Mouse (Mus musculus) kidney, adult 8-10 months (tissue): ENCODE measurements around the gene Hmga1.

Source experiments
- DNase-seq, 2 experiments: peaks; one replicate each; pipeline ENCODE4 v3.0.0; 2022

Hmga1 gene

GRCm38 (mm10) chr17:27556315-27557011 is at the start of gene Hmga1:
Gene Hmga1 (plus strand): TSS chr17:27556497.
- peak; percentile 67 to 79 for DNase-seq

- DNase-seq = no peak
Observed at GRCm38 (mm10) chr17:27506871-27507590, 49.3 kb upstream of the Hmga1 start.

- no peak for DNase-seq
Observed at GRCm38 (mm10) chr17:27507591-27507945, 48.7 kb upstream of the Hmga1 start.

GRCm38 (mm10) chr17:27508002-27508401 is 48.3 kb upstream of the Hmga1 start:
- no peak for DNase-seq

GRCm38 (mm10) chr17:27508513-27508912 is 47.8 kb upstream of the Hmga1 start:
- DNase-seq = no peak

GRCm38 (mm10) chr17:27509056-27509455 is 47.2 kb upstream of the Hmga1 start:
- no peak for DNase-seq

GRCm38 (mm10) chr17:27510258-27511124 is 45.8 kb upstream of the Hmga1 start:
- DNase-seq = no peak

- no peak for DNase-seq
Observed at GRCm38 (mm10) chr17:27511125-27511735, 45.1 kb upstream of the Hmga1 start.

GRCm38 (mm10) chr17:27511865-27512618 is 44.3 kb upstream of the Hmga1 start:
- no peak for DNase-seq

GRCm38 (mm10) chr17:27512619-27513161 is 43.6 kb upstream of the Hmga1 start:
- DNase-seq = no peak

- DNase-seq = no peak
Observed at GRCm38 (mm10) chr17:27513279-27513915, 42.9 kb upstream of the Hmga1 start.

GRCm38 (mm10) chr17:27513916-27514762 is 42.2 kb upstream of the Hmga1 start:
- DNase-seq = no peak

GRCm38 (mm10) chr17:27518296-27518695 is 38.0 kb upstream of the Hmga1 start:
- DNase-seq = no peak

GRCm38 (mm10) chr17:27518700-27519595 is 37.3 kb upstream of the Hmga1 start:
- DNase-seq = no peak

GRCm38 (mm10) chr17:27520557-27520956 is 35.7 kb upstream of the Hmga1 start:
- DNase-seq = peak; percentile 18 to 39

- DNase-seq = no peak
Observed at GRCm38 (mm10) chr17:27521303-27521702, 35.0 kb upstream of the Hmga1 start, which contains the start of gene Grm4. Gene Grm4 (minus strand): TSS chr17:27521403.

GRCm38 (mm10) chr17:27523121-27523520 is 33.2 kb upstream of the Hmga1 start:
- no peak for DNase-seq

- DNase-seq = no peak
Observed at GRCm38 (mm10) chr17:27527188-27527587, 29.1 kb upstream of the Hmga1 start.

- DNase-seq = no peak
Observed at GRCm38 (mm10) chr17:27528030-27528429, 28.3 kb upstream of the Hmga1 start.
